Mouse (Mus musculus) ovary, postnatal 14 days (tissue): ENCODE data around the gene Arl1.
"Not testable (repeated sequence)": the region's sequence is repeated elsewhere in the genome, so short reads cannot be mapped to it uniquely, and the experiment has no call there.

Experiments used
- DNase-seq: peaks from one replicate; pipeline ENCODE4 v3.0.0; 2022; ENCODE audit warnings: low spot score

Gene Arl1

GRCm38 (mm10) chr10:88730571-88731495 is at the start of gene Arl1:
Arl1 (plus strand) TSS chr10:88730858.
- peak; percentile 90 for DNase-seq

- DNase-seq = no peak
These were observed 47.6 kb upstream of the Arl1 start for GRCm38 (mm10) chr10:88682904-88683563.

GRCm38 (mm10) chr10:88684925-88685324 is 45.7 kb upstream of the Arl1 start, which contains the start of gene Spic:
Spic (minus strand) TSS chr10:88685015.
- DNase-seq = no peak

GRCm38 (mm10) chr10:88700938-88701337 is 29.7 kb upstream of the Arl1 start:
- no peak for DNase-seq

- no peak for DNase-seq
These were observed 21.8 kb upstream of the Arl1 start for GRCm38 (mm10) chr10:88708671-88709523.

- no peak for DNase-seq
These were observed 18.3 kb upstream of the Arl1 start for GRCm38 (mm10) chr10:88712359-88712758.

- DNase-seq = no peak
These were observed 15.9 kb upstream of the Arl1 start for GRCm38 (mm10) chr10:88714744-88715143.

GRCm38 (mm10) chr10:88715621-88716020 is 15.0 kb upstream of the Arl1 start:
- no peak for DNase-seq

- no peak for DNase-seq
These were observed 13.5 kb upstream of the Arl1 start for GRCm38 (mm10) chr10:88716986-88717755.

- DNase-seq = no peak
These were observed 13.0 kb upstream of the Arl1 start for GRCm38 (mm10) chr10:88717756-88718025.

GRCm38 (mm10) chr10:88719618-88720017 is 11.0 kb upstream of the Arl1 start:
- DNase-seq = no peak

- peak; percentile 15 for DNase-seq
These were observed 5.3 kb upstream of the Arl1 start for GRCm38 (mm10) chr10:88725343-88725742.

GRCm38 (mm10) chr10:88727128-88727527 is 3.5 kb upstream of the Arl1 start:
- DNase-seq = peak; percentile 11

- DNase-seq = no peak
These were observed 2.5 kb upstream of the Arl1 start for GRCm38 (mm10) chr10:88728166-88728565.

- DNase-seq = no peak
These were observed 1.0 kb downstream of the Arl1 start for GRCm38 (mm10) chr10:88731496-88732308.

- no peak for DNase-seq
These were observed 1.6 kb downstream of the Arl1 start for GRCm38 (mm10) chr10:88732309-88732622.

GRCm38 (mm10) chr10:88739074-88739473 is 8.4 kb downstream of the Arl1 start:
- not testable (repeated sequence) for DNase-seq

- no peak for DNase-seq
These were observed 9.2 kb downstream of the Arl1 start for GRCm38 (mm10) chr10:88739818-88740217.

- DNase-seq = no peak
These were observed 10.1 kb downstream of the Arl1 start for GRCm38 (mm10) chr10:88740781-88741180.

GRCm38 (mm10) chr10:88741426-88741825 is 10.8 kb downstream of the Arl1 start:
- no peak for DNase-seq
